Mouse (Mus musculus): ENCODE data around the gene Yy1. TPM values are rescaled to one million over a fixed set of nuclear protein-coding genes. Genes with fewer than 3 reads are reported as not detected.

The Yy1 gene
- polyA plus RNA-seq, 1 experiment, result 62.6 TPM

- no peak for TF ChIP-seq GATA1 (IDR thresholded peaks at IDR 0.05; ENCODE audit: low read length)
Measured at GRCm38 (mm10) chr12:108831966-108832643, 39.3 kb downstream of the Yy1 start.

GRCm38 (mm10) chr12:108832851-108833250 is 40.1 kb downstream of the Yy1 start:
- no peak for TF ChIP-seq GATA1 (IDR thresholded peaks at IDR 0.05; ENCODE audit: low read length)

- no peak for TF ChIP-seq GATA1 (IDR thresholded peaks at IDR 0.05; ENCODE audit: low read length)
Measured at GRCm38 (mm10) chr12:108833408-108833807, 40.6 kb downstream of the Yy1 start.

- no peak for TF ChIP-seq GATA1 (IDR thresholded peaks at IDR 0.05; ENCODE audit: low read length)
Measured at GRCm38 (mm10) chr12:108834337-108834736, 41.6 kb downstream of the Yy1 start.

- TF ChIP-seq GATA1 (IDR thresholded peaks at IDR 0.05; ENCODE audit: low read length), result no peak
Measured at GRCm38 (mm10) chr12:108834786-108835185, 42.0 kb downstream of the Yy1 start.

GRCm38 (mm10) chr12:108835208-108835839 is 42.6 kb downstream of the Yy1 start:
- TF ChIP-seq GATA1 (IDR thresholded peaks at IDR 0.05; ENCODE audit: low read length), result no peak

- no peak for TF ChIP-seq GATA1 (IDR thresholded peaks at IDR 0.05; ENCODE audit: low read length)
Measured at GRCm38 (mm10) chr12:108835840-108836409, 43.2 kb downstream of the Yy1 start, which contains the start of the genes Slc25a29 and Slc25a47. Gene Slc25a29, minus strand, starts transcription at chr12:108835883. Gene Slc25a47, plus strand, starts transcription at chr12:108836046.

- no peak for TF ChIP-seq GATA1 (IDR thresholded peaks at IDR 0.05; ENCODE audit: low read length)
Measured at GRCm38 (mm10) chr12:108836722-108837121, 43.9 kb downstream of the Yy1 start.

GRCm38 (mm10) chr12:108841181-108841580 is 48.4 kb downstream of the Yy1 start:
- TF ChIP-seq GATA1 (IDR thresholded peaks at IDR 0.05; ENCODE audit: low read length), result no peak

- no peak for TF ChIP-seq GATA1 (IDR thresholded peaks at IDR 0.05; ENCODE audit: low read length)
Measured at GRCm38 (mm10) chr12:108842663-108843062, 49.9 kb downstream of the Yy1 start.

GRCm38 (mm10) chr12:108849488-108850022 is 56.8 kb downstream of the Yy1 start:
- TF ChIP-seq GATA1 (IDR thresholded peaks at IDR 0.05; ENCODE audit: low read length), result no peak

- no peak for TF ChIP-seq GATA1 (IDR thresholded peaks at IDR 0.05; ENCODE audit: low read length)
Measured at GRCm38 (mm10) chr12:108850129-108850528, 57.4 kb downstream of the Yy1 start.

- no peak for TF ChIP-seq GATA1 (IDR thresholded peaks at IDR 0.05; ENCODE audit: low read length)
Measured at GRCm38 (mm10) chr12:108850886-108851285, 58.1 kb downstream of the Yy1 start.

GRCm38 (mm10) chr12:108852822-108853221 is 60.0 kb downstream of the Yy1 start:
- no peak for TF ChIP-seq GATA1 (IDR thresholded peaks at IDR 0.05; ENCODE audit: low read length)

GRCm38 (mm10) chr12:108855081-108855480 is 62.3 kb downstream of the Yy1 start:
- no peak for TF ChIP-seq GATA1 (IDR thresholded peaks at IDR 0.05; ENCODE audit: low read length)

GRCm38 (mm10) chr12:108856186-108856585 is 63.4 kb downstream of the Yy1 start:
- TF ChIP-seq GATA1 (IDR thresholded peaks at IDR 0.05; ENCODE audit: low read length), result no peak
